Mouse (Mus musculus) CH12.LX (cell line): ENCODE results near the gene Cabin1. TPM values are rescaled to one million over a fixed set of nuclear protein-coding genes. Genes with fewer than 3 reads are reported as not detected.

ENCODE experiments used
- DNase-seq: peaks from one replicate; pipeline ENCODE4 v3.0.0-alpha.2; 2013; ENCODE audit errors: extremely low read depth
- H3K27ac ChIP-seq: 2 replicates; pipeline ENCODE4 v1.5.1; 2012; ENCODE audit warnings: low read depth, mild to moderate bottlenecking, control low read depth, moderate library complexity; ENCODE audit not compliant: insufficient read depth
- H3K27me3 ChIP-seq: replicated peaks from 2 replicates; pipeline ENCODE3; 2012; ENCODE audit warnings: inconsistent platforms
- H3K36me3 ChIP-seq, 2 experiments: replicated peaks in 1 of 2; 2 replicates each; pipeline versions ENCODE3 to v1.6.1; 2012; ENCODE audit warnings: inconsistent platforms in 1 of 2, low read length in 1 of 2, mild to moderate bottlenecking in 1 of 2, mixed read lengths in 1 of 2, moderate library complexity in 1 of 2; ENCODE audit not compliant: control insufficient read depth in 1 of 2, insufficient read depth in 1 of 2
- H3K4me1 ChIP-seq, 2 experiments: 2 replicates each; pipeline ENCODE4 v1.6.1; 2012; ENCODE audit warnings: inconsistent platforms in 1 of 2, moderate library complexity in 1 of 2; ENCODE audit not compliant: insufficient read depth in 2 of 2, control insufficient read depth in 1 of 2
- H3K4me2 ChIP-seq: 2 replicates; pipeline ENCODE4 v1.6.1; 2012; ENCODE audit warnings: low read depth, mild to moderate bottlenecking, control low read depth; ENCODE audit not compliant: poor library complexity, insufficient read depth, severe bottlenecking
- H3K4me3 ChIP-seq, 3 experiments: fragments of 150-350 bp in 1 of 3; sonication (generic) in 1 of 3; replicated peaks in 1 of 3; 2 replicates each; pipeline versions ENCODE3 to v1.5.1; 2011 to 2012; ENCODE audit warnings: low read depth in 2 of 3, low read length in 2 of 3, mild to moderate bottlenecking in 2 of 3, moderate library complexity in 2 of 3, control low read depth in 1 of 3, improper control_type of control experiment in 1 of 3, inconsistent platforms in 1 of 3, mixed read lengths in 1 of 3; ENCODE audit not compliant: poor library complexity in 1 of 3
- H3K79me2 ChIP-seq: replicated peaks from 2 replicates; pipeline ENCODE4 v1.6.1; 2012; ENCODE audit warnings: mild to moderate bottlenecking, moderate library complexity; ENCODE audit not compliant: control insufficient read depth, poor library complexity, insufficient read depth, severe bottlenecking; ENCODE audit errors: extremely low read depth
- H3K9ac ChIP-seq: 2 replicates; pipeline ENCODE4 v1.6.1; 2012; ENCODE audit warnings: low read depth, mild to moderate bottlenecking, control low read depth, moderate library complexity; ENCODE audit not compliant: insufficient read depth
- H3K9me3 ChIP-seq: replicated peaks from 2 replicates; pipeline ENCODE3; 2012; ENCODE audit warnings: low read length, inconsistent platforms, mixed read lengths
- BHLHE40 ChIP-seq: IDR thresholded peaks from 2 replicates; pipeline ENCODE4 v1.6.1; 2011; ENCODE audit warnings: mild to moderate bottlenecking, low read depth, low read length, improper control_type of control experiment
- CHD1 ChIP-seq: IDR thresholded peaks from 2 replicates; pipeline ENCODE4 v1.6.1; 2012; ENCODE audit warnings: low read depth, low read length, improper control_type of control experiment, inconsistent platforms
- EP300 ChIP-seq: IDR thresholded peaks from 2 replicates; pipeline ENCODE4 v1.6.1; 2011; ENCODE audit warnings: low read length, improper control_type of control experiment
- GABPA ChIP-seq: IDR thresholded peaks from 2 replicates; pipeline ENCODE4 v1.6.1; 2012; ENCODE audit warnings: low read depth, low read length, improper control_type of control experiment, inconsistent platforms; ENCODE audit not compliant: insufficient replicate concordance
- IRF4 ChIP-seq: IDR thresholded peaks from 2 replicates; pipeline ENCODE4 v1.6.1; 2014; ENCODE audit warnings: low read depth, mild to moderate bottlenecking, inconsistent platforms, low read length, improper control_type of control experiment
- MAX ChIP-seq: IDR thresholded peaks from 2 replicates; pipeline ENCODE4 v1.6.1; 2011; ENCODE audit warnings: low read length, improper control_type of control experiment
- MEF2A ChIP-seq: IDR thresholded peaks from 2 replicates; pipeline ENCODE4 v1.6.1; 2014; ENCODE audit warnings: low read depth, mild to moderate bottlenecking, inconsistent platforms, low read length, improper control_type of control experiment, borderline replicate concordance
- MXI1 ChIP-seq: IDR thresholded peaks from 2 replicates; pipeline ENCODE4 v1.6.1; 2011; ENCODE audit warnings: mild to moderate bottlenecking, low read depth, low read length, improper control_type of control experiment
- NELFE ChIP-seq: IDR thresholded peaks from 2 replicates; pipeline ENCODE4 v1.6.1; 2011; ENCODE audit warnings: low read depth, low read length, improper control_type of control experiment
- NRF1 ChIP-seq: IDR thresholded peaks from 2 replicates; pipeline ENCODE4 v1.6.1; 2014; ENCODE audit warnings: low read depth, mild to moderate bottlenecking, inconsistent platforms, low read length, improper control_type of control experiment, moderate library complexity
- PAX5 ChIP-seq: IDR thresholded peaks from 2 replicates; pipeline ENCODE4 v1.6.1; 2012; ENCODE audit warnings: low read length, inconsistent platforms, mixed read lengths
- POLR2AphosphoS2 ChIP-seq: IDR thresholded peaks from 2 replicates; pipeline ENCODE4 v1.6.1; 2011; ENCODE audit warnings: low read depth, low read length, improper control_type of control experiment
- RAD21 ChIP-seq: IDR thresholded peaks from 2 replicates; pipeline ENCODE4 v1.6.1; 2011; ENCODE audit warnings: low read depth, mild to moderate bottlenecking, low read length, improper control_type of control experiment, moderate library complexity
- RCOR1 ChIP-seq: conservative IDR thresholded peaks from 2 replicates; pipeline ENCODE4 v1.6.1; 2012; ENCODE audit warnings: low read depth, mild to moderate bottlenecking, inconsistent platforms, low read length, improper control_type of control experiment
- SIN3A ChIP-seq: IDR thresholded peaks from 2 replicates; pipeline ENCODE4 v1.6.1; 2012; ENCODE audit warnings: low read length, improper control_type of control experiment, inconsistent platforms
- SMC3 ChIP-seq: IDR thresholded peaks from 2 replicates; pipeline ENCODE4 v1.6.1; 2011; ENCODE audit warnings: low read depth, low read length, improper control_type of control experiment
- UBTF ChIP-seq: IDR thresholded peaks from 2 replicates; pipeline ENCODE4 v1.6.1; 2012; ENCODE audit warnings: low read depth, mild to moderate bottlenecking, inconsistent platforms, low read length, improper control_type of control experiment, moderate library complexity
- USF1 ChIP-seq: IDR thresholded peaks from 2 replicates; pipeline ENCODE4 v1.6.1; 2014; ENCODE audit warnings: low read depth, mild to moderate bottlenecking, inconsistent platforms, low read length, improper control_type of control experiment
- ZC3H11A ChIP-seq: IDR thresholded peaks from 2 replicates; pipeline ENCODE4 v1.6.1; 2012; ENCODE audit warnings: low read depth, mild to moderate bottlenecking, inconsistent platforms, low read length, improper control_type of control experiment
- ZMIZ1 ChIP-seq: IDR thresholded peaks from 2 replicates; pipeline ENCODE4 v1.6.1; 2012; ENCODE audit warnings: low read depth, mild to moderate bottlenecking, inconsistent platforms, low read length, improper control_type of control experiment
- ZNF384 ChIP-seq: IDR thresholded peaks from 2 replicates; pipeline ENCODE4 v1.6.1; 2012; ENCODE audit warnings: low read depth, low read length, improper control_type of control experiment, inconsistent platforms
- dilution Hi-C: fragments of 300-500 bp; cut with MboI; formaldehyde crosslinking; loops from 2 replicates; pipeline ENCODE4 v1.14.3; 2020; ENCODE audit warnings: low sequenced_read_pairs; ENCODE audit not compliant: extremely low pct_unique_long_range_greater_than_20kb, extremely low pct_ligation_motif_present
- in situ Hi-C: fragments of 300-500 bp; cut with MboI; formaldehyde crosslinking; loops from 3 replicates; pipeline ENCODE4 v1.14.3; 2019; ENCODE audit warnings: low sequenced_read_pairs, low pct_ligation_motif_present, low pct_unique_long_range_greater_than_20kb, mixed read lengths
- polyA plus RNA-seq: library from polyadenylated mRNA; unstranded; fragments of >175 nt; gene quantifications from 2 replicates; pipeline ENCODE4 v1.2.1, GENCODE M21; 2012; ENCODE audit warnings: low read depth; ENCODE audit not compliant: insufficient read length
- total RNA-seq, 2 experiments: library from RNA; depleted of rRNA; stranded (reverse); fragments of 300-350 nt in 1 of 2; fragments of >200 nt in 1 of 2; gene quantifications; 2 replicates each; pipeline ENCODE4 v1.2.3; 2012 to 2014

The Cabin1 gene
- total and polyA plus RNA-seq, 3 experiments = 12.0 to 46.0 (median 29.0) TPM

DNA sequence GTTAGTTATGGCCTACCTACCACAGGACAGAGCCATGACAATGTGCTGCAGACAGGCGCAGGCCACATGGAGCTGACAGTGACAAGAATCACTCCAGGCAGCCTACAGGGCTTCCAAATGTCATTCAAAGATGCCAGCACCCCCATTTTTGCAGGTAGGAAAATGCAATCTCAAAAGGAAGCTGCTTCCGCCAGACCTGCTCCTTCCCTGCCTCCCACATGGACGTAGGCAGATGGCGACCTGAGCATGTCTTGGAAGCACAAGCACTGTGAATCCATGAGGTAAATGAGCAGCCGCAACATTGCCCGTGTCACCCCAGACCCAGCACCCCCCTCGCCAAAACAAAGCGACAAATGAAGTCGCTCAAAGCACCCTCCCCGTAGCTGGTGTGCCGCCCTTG is 51.1 kb downstream of the Cabin1 start:
- H3K36me3 ChIP-seq = peaks cover 91 to 100% of the 10 kb centered on the region in 2 experiments
- in situ Hi-C loops (no loop called here), dilution Hi-C loops (no loop called here)

DNA sequence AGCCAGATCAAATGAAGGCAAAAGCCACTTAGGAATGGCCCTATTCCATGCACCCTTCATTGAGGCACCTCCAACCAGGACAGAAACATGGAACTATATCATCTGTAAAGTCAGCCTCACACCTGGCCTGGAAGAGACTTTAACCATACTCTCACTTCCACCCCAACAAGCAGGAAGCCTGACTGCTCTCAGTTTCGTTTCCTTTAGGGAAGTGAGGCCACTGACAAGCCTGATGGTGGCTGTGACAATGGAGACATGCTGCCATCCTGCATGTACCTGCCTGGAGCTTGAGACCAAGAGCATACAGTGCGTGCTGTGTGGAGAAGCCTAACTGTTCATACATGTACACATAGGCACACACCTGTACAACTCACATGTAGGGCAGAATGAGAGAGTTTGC is 53.9 kb downstream of the Cabin1 start:
- H3K27me3 ChIP-seq = no peaks in the 10 kb centered on the region
- dilution Hi-C loops (no loop called here), in situ Hi-C loops (no loop called here)
- peaks cover 7 to 12% of the 10 kb centered on the region in 2 experiments for H3K4me1 ChIP-seq
- no peak overlapping the region for H3K27ac ChIP-seq
- no peak for DNase-seq
- no peaks in the 10 kb centered on the region for H3K9me3 ChIP-seq
- H3K4me3 ChIP-seq = no peak overlapping the region
- H3K4me2 ChIP-seq = no peak overlapping the region
- no peaks in the 10 kb centered on the region for H3K79me2 ChIP-seq
- no peak for TF ChIP-seq POLR2AphosphoS2
- TF ChIP-seq NRF1 = no peak
- no peak for TF ChIP-seq RCOR1
- TF ChIP-seq GABPA = no peak
- no peak for TF ChIP-seq ZNF384
- peak; percentile 52; the same call in 1 of the 2 replicates for TF ChIP-seq EP300
- peak; percentile 20; the same call in 1 of the 2 replicates for TF ChIP-seq IRF4
- peaks cover 79 to 99% of the 10 kb centered on the region in 2 experiments for H3K36me3 ChIP-seq
- H3K9ac ChIP-seq = no peak overlapping the region

More for the DNA sequence above, 51.1 kb downstream of the Cabin1 start:
- H3K4me2 ChIP-seq = no peak overlapping the region
- H3K27me3 ChIP-seq = no peaks in the 10 kb centered on the region
- no peak for DNase-seq
- no peak overlapping the region for H3K27ac ChIP-seq
- H3K79me2 ChIP-seq = no peaks in the 10 kb centered on the region
- no peak overlapping the region for H3K4me3 ChIP-seq
- TF ChIP-seq MEF2A (no peak), PAX5 (no peak), RAD21 (no peak), MXI1 (no peak), UBTF (no peak), BHLHE40 (no peak), IRF4 (no peak), SMC3 (no peak), POLR2AphosphoS2 (no peak), ZMIZ1 (no peak), NELFE (no peak), NRF1 (no peak), MAX (no peak), ZC3H11A (no peak), SIN3A (no peak), USF1 (no peak), CHD1 (no peak)
- TF ChIP-seq, all 38 proteins: peak for 0
- H3K4me1 ChIP-seq = peaks cover 7 to 12% of the 10 kb centered on the region in 2 experiments
- H3K9me3 ChIP-seq = no peaks in the 10 kb centered on the region
- no peak overlapping the region for H3K9ac ChIP-seq
